Mouse (Mus musculus): ENCODE data around the gene Chmp3. TPM values are rescaled to one million over a fixed set of nuclear protein-coding genes. Genes with fewer than 3 reads are reported as not detected.

Chmp3 gene
- total and polyA plus RNA-seq, 3 experiments: 27.8 to 68.1 (median 44.7) TPM

GRCm38 (mm10) chr6:71621551-71621950 lies 78.0 kb downstream of the Chmp3 start:
- in situ Hi-C loops (cut with MboI; ENCODE audit: low pct_ligation_motif_present, low pct_unique_long_range_greater_than_20kb, low sequenced_read_pairs) (no loop called here), dilution Hi-C loops (cut with MboI; ENCODE audit: extremely low pct_ligation_motif_present, extremely low pct_unique_long_range_greater_than_20kb, low sequenced_read_pairs) (no loop called here)
- Histone ChIP-seq H3K9me3 (replicated peaks; ENCODE audit: low read length) (no peaks in the 10 kb centered on the region), H3K27ac (ENCODE audit: insufficient read depth, low read depth) (no peak overlapping the region), H3K4me2 (ENCODE audit: insufficient read depth, low read depth, poor library complexity, severe bottlenecking) (no peak overlapping the region), H3K4me1 (ENCODE audit: control insufficient read depth in 1 of 2, insufficient read depth in 2 of 2) (no peaks in the 10 kb centered on the region), H3K36me3 (replicated peaks in 1 of 2; ENCODE audit: control insufficient read depth in 1 of 2, insufficient read depth in 1 of 2, low read length in 1 of 2) (peaks cover 35 to 85% of the 10 kb centered on the region in 2 experiments), H3K27me3 (replicated peaks) (no peaks in the 10 kb centered on the region), H3K4me3 (replicated peaks in 1 of 3; ENCODE audit: low read depth in 2 of 3, low read length in 2 of 3, poor library complexity in 1 of 3) (no peak overlapping the region), H3K9ac (ENCODE audit: insufficient read depth, low read depth) (no peak overlapping the region), H3K79me2 (replicated peaks; ENCODE audit: control insufficient read depth, extremely low read depth, insufficient read depth, poor library complexity, severe bottlenecking) (no peaks in the 10 kb centered on the region)
- DNase-seq (ENCODE audit: extremely low read depth): no peak
- TF ChIP-seq POLR2A (IDR thresholded peaks at IDR 0.05; ENCODE audit: low read depth, low read length) (no peak), SMC3 (IDR thresholded peaks at IDR 0.05; ENCODE audit: low read depth, low read length) (no peak), TBP (conservative IDR thresholded peaks at IDR 0.05; ENCODE audit: low read depth, low read length) (no peak), USF1 (IDR thresholded peaks at IDR 0.05; ENCODE audit: low read depth, low read length) (no peak), NRF1 (IDR thresholded peaks at IDR 0.05; ENCODE audit: low read depth, low read length) (no peak), USF2 (conservative IDR thresholded peaks at IDR 0.05; ENCODE audit: low read depth, low read length) (no peak), TCF12 (IDR thresholded peaks at IDR 0.05; ENCODE audit: low read depth, low read length) (no peak), ZKSCAN1 (IDR thresholded peaks at IDR 0.05; ENCODE audit: borderline replicate concordance, low read depth, low read length) (no peak), MYC (IDR thresholded peaks at IDR 0.05; ENCODE audit: low read depth, low read length) (no peak), ZMIZ1 (IDR thresholded peaks at IDR 0.05; ENCODE audit: low read depth, low read length) (no peak), IRF4 (IDR thresholded peaks at IDR 0.05; ENCODE audit: low read depth, low read length) (no peak), JUND (conservative IDR thresholded peaks at IDR 0.05; ENCODE audit: low read depth, low read length) (no peak), ZC3H11A (IDR thresholded peaks at IDR 0.05; ENCODE audit: low read depth, low read length) (no peak), GABPA (IDR thresholded peaks at IDR 0.05; ENCODE audit: insufficient replicate concordance, low read depth, low read length) (no peak)

- no peak for DNase-seq (ENCODE audit: extremely low read depth)
- in situ Hi-C loops (cut with MboI; ENCODE audit: low pct_ligation_motif_present, low pct_unique_long_range_greater_than_20kb, low sequenced_read_pairs): no loop called here
- TF ChIP-seq RAD21 (IDR thresholded peaks at IDR 0.05; ENCODE audit: low read depth, low read length) (no peak), ETS1 (conservative IDR thresholded peaks at IDR 0.05; ENCODE audit: low read depth, low read length) (no peak), KAT2A (IDR thresholded peaks at IDR 0.05; ENCODE audit: insufficient replicate concordance, low read length) (no peak), ELF1 (IDR thresholded peaks at IDR 0.05; ENCODE audit: low read depth, low read length) (no peak), RCOR1 (conservative IDR thresholded peaks at IDR 0.05; ENCODE audit: low read depth, low read length) (no peak), POLR2AphosphoS2 (IDR thresholded peaks at IDR 0.05; ENCODE audit: low read depth, low read length) (no peak), NRF1 (IDR thresholded peaks at IDR 0.05; ENCODE audit: low read depth, low read length) (no peak), TBP (conservative IDR thresholded peaks at IDR 0.05; ENCODE audit: low read depth, low read length) (no peak), ZNF384 (IDR thresholded peaks at IDR 0.05; ENCODE audit: low read depth, low read length) (no peak), JUND (conservative IDR thresholded peaks at IDR 0.05; ENCODE audit: low read depth, low read length) (no peak), MAZ (IDR thresholded peaks at IDR 0.05; ENCODE audit: low read depth, low read length) (no peak), CHD2 (IDR thresholded peaks at IDR 0.05; ENCODE audit: low read length) (no peak), USF1 (IDR thresholded peaks at IDR 0.05; ENCODE audit: low read depth, low read length) (no peak), HCFC1 (IDR thresholded peaks at IDR 0.05; ENCODE audit: low read depth, low read length) (no peak), MAFK (IDR thresholded peaks at IDR 0.05; ENCODE audit: insufficient replicate concordance, low read length) (no peak)
- Histone ChIP-seq H3K4me1 (ENCODE audit: control insufficient read depth in 1 of 2, insufficient read depth in 2 of 2) (no peaks in the 10 kb centered on the region), H3K9ac (ENCODE audit: insufficient read depth, low read depth) (no peak overlapping the region), H3K27me3 (replicated peaks) (no peaks in the 10 kb centered on the region), H3K36me3 (replicated peaks in 1 of 2; ENCODE audit: control insufficient read depth in 1 of 2, insufficient read depth in 1 of 2, low read length in 1 of 2) (peaks cover 31 to 85% of the 10 kb centered on the region in 2 experiments), H3K79me2 (replicated peaks; ENCODE audit: control insufficient read depth, extremely low read depth, insufficient read depth, poor library complexity, severe bottlenecking) (no peaks in the 10 kb centered on the region), H3K9me3 (replicated peaks; ENCODE audit: low read length) (no peaks in the 10 kb centered on the region), H3K27ac (ENCODE audit: insufficient read depth, low read depth) (no peak overlapping the region), H3K4me3 (replicated peaks in 1 of 3; ENCODE audit: low read depth in 2 of 3, low read length in 2 of 3, poor library complexity in 1 of 3) (no peak overlapping the region), H3K4me2 (ENCODE audit: insufficient read depth, low read depth, poor library complexity, severe bottlenecking) (no peak overlapping the region)
- dilution Hi-C loops (cut with MboI; ENCODE audit: extremely low pct_ligation_motif_present, extremely low pct_unique_long_range_greater_than_20kb, low sequenced_read_pairs): no loop called here
Observed at GRCm38 (mm10) chr6:71621981-71622380, 78.4 kb downstream of the Chmp3 start.

All from CH12.LX (cell line).